Mouse (Mus musculus) CD8-positive naive resting alpha-beta T cell, adult 2 months (primary cell): ENCODE results near the gene a.
A peak's percentile ranks its signal among the peaks of the same experiment; 100 is the strongest.
"Not testable (repeated sequence)": the region's sequence is repeated elsewhere in the genome, so short reads cannot be mapped to it uniquely, and the experiment has no call there.

Experiments used
- DNase-seq, 2 experiments: peaks; one replicate each; pipeline ENCODE4 v3.0.0; 2022; ENCODE audit warnings: low read depth in 2 of 2, low spot score in 2 of 2

The a gene

GRCm38 (mm10) chr2:154917866-154918641 is 126.9 kb downstream of the a start:
- DNase-seq = no peak

GRCm38 (mm10) chr2:154920896-154921295 is 129.7 kb downstream of the a start:
- no peak for DNase-seq

GRCm38 (mm10) chr2:154922134-154922533 is 130.9 kb downstream of the a start:
- DNase-seq = not testable (repeated sequence)

GRCm38 (mm10) chr2:154925411-154926031 is 134.3 kb downstream of the a start:
- DNase-seq = no peak

- no peak for DNase-seq
Observed at GRCm38 (mm10) chr2:154926843-154927242, 135.6 kb downstream of the a start.

GRCm38 (mm10) chr2:154928298-154928697 is 137.1 kb downstream of the a start:
- DNase-seq = no peak

GRCm38 (mm10) chr2:154933884-154934283 is 142.7 kb downstream of the a start:
- DNase-seq = peak in 1 of 2 experiments; percentile 13

GRCm38 (mm10) chr2:154936106-154936505 is 144.9 kb downstream of the a start:
- DNase-seq = no peak

GRCm38 (mm10) chr2:154936536-154937155 is 145.4 kb downstream of the a start:
- no peak for DNase-seq

GRCm38 (mm10) chr2:154937547-154938390 is 146.6 kb downstream of the a start:
- DNase-seq = no peak

- DNase-seq = no peak
Observed at GRCm38 (mm10) chr2:154941952-154942351, 150.8 kb downstream of the a start.

GRCm38 (mm10) chr2:154942546-154942945 is 151.3 kb downstream of the a start:
- DNase-seq = no peak

GRCm38 (mm10) chr2:154943101-154943500 is 151.9 kb downstream of the a start:
- peak; percentile 44 to 65 for DNase-seq

- no peak for DNase-seq
Observed at GRCm38 (mm10) chr2:154946921-154947320, 155.7 kb downstream of the a start.

- DNase-seq = no peak
Observed at GRCm38 (mm10) chr2:154949352-154949751, 158.2 kb downstream of the a start.

- no peak for DNase-seq
Observed at GRCm38 (mm10) chr2:154949877-154950276, 158.7 kb downstream of the a start.

GRCm38 (mm10) chr2:154950601-154951000 is 159.4 kb downstream of the a start:
- no peak for DNase-seq

- DNase-seq = no peak
Observed at GRCm38 (mm10) chr2:154959486-154959885, 168.3 kb downstream of the a start.

GRCm38 (mm10) chr2:154959909-154960308 is 168.7 kb downstream of the a start:
- DNase-seq = no peak

- no peak for DNase-seq
Observed at GRCm38 (mm10) chr2:154963176-154963575, 172.0 kb downstream of the a start.

- DNase-seq = not testable (repeated sequence)
Observed at GRCm38 (mm10) chr2:154969740-154970397, 178.7 kb downstream of the a start.
